Mouse (Mus musculus): ENCODE measurements around the gene Errfi1. TPM values are rescaled to one million over a fixed set of nuclear protein-coding genes. Genes with fewer than 3 reads are reported as not detected.

Errfi1 gene
- total and polyA plus RNA-seq, 2 experiments from 2014 or later, result 7.4 to 33.7 TPM

DNA sequence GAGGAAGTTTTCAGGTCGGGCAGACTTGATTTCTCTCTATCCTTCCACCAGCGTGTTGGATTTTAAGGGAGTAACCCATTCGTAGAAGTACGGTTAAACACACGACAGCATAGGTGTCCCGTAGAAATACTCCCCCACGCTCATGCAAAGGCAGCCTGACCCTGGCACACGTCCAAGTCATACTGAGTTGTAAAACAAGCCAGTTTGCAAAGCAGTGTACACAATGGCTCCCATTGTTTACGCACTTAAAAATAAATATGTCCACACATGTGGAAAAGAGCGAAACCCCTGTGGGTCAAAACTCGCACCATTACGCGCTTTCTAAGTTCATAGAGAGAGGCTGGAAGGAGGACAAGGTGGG is 36.2 kb downstream of the Errfi1 start:
- Histone ChIP-seq H3K4me3 (ENCODE audit: low read depth, low read length) (peak overlapping the region; percentile 7; the same call in 1 of the 2 replicates), H3K27me3 (ENCODE audit: control insufficient read depth, insufficient read depth, low read length) (no peaks in the 10 kb centered on the region), H3K27ac (ENCODE audit: low read depth) (no peak overlapping the region), H3K4me2 (ENCODE audit: low read depth, low read length) (peak overlapping the region; percentile 48), H3K4me1 (ENCODE audit: control insufficient read depth, insufficient read depth) (no peaks in the 10 kb centered on the region), H3K36me3 (replicated peaks; ENCODE audit: control insufficient read depth, insufficient read depth, low read length) (no peaks in the 10 kb centered on the region), H3K9ac (replicated peaks; ENCODE audit: low read depth, low read length) (no peak overlapping the region), H3K9me3 (replicated peaks; ENCODE audit: control insufficient read depth, low read length) (no peaks in the 10 kb centered on the region)
- DNase-seq (ENCODE audit: low spot score) (no peak), ATAC-seq (ENCODE audit: insufficient read depth, low read depth) (no peak)
- TF ChIP-seq EP300 (IDR thresholded peaks at IDR 0.05; ENCODE audit: low read depth) (no peak), CTCF (IDR thresholded peaks at IDR 0.05; ENCODE audit: low read depth) (no peak)
- 46% methylated on average over 13 of the region's 13 CpGs for WGBS

GRCm38 (mm10) chr4:150891308-150891707 is 37.6 kb downstream of the Errfi1 start:
- WGBS, result 51% methylated on average over 5 of the region's 5 CpGs
- H3K9me3 ChIP-seq (replicated peaks; ENCODE audit: control insufficient read depth, low read length), result no peaks in the 10 kb centered on the region
- H3K36me3 ChIP-seq (replicated peaks; ENCODE audit: control insufficient read depth, insufficient read depth, low read length), result peaks cover 6% of the 10 kb centered on the region
- ATAC-seq (ENCODE audit: insufficient read depth, low read depth) (no peak), DNase-seq (ENCODE audit: low spot score) (no peak)
- H3K4me2 ChIP-seq (ENCODE audit: low read depth, low read length), result no peak overlapping the region
- no peak overlapping the region for H3K9ac ChIP-seq (replicated peaks; ENCODE audit: low read depth, low read length)
- no peak overlapping the region for H3K27ac ChIP-seq (ENCODE audit: low read depth)
- no peak for TF ChIP-seq CTCF (IDR thresholded peaks at IDR 0.05; ENCODE audit: low read depth)
- TF ChIP-seq EP300 (IDR thresholded peaks at IDR 0.05; ENCODE audit: low read depth), result no peak
- H3K27me3 ChIP-seq (ENCODE audit: control insufficient read depth, insufficient read depth, low read length), result no peaks in the 10 kb centered on the region
- H3K4me1 ChIP-seq (ENCODE audit: control insufficient read depth, insufficient read depth), result no peaks in the 10 kb centered on the region
- no peak overlapping the region for H3K4me3 ChIP-seq (ENCODE audit: low read depth, low read length)

GRCm38 (mm10) chr4:150894718-150895501 is 41.2 kb downstream of the Errfi1 start:
- 0 out of 2 replicates have a peak, but pooled peaks have one; percentile 13 for ATAC-seq (ENCODE audit: insufficient read depth, low read depth)
- H3K4me1 ChIP-seq (ENCODE audit: control insufficient read depth, insufficient read depth), result no peaks in the 10 kb centered on the region
- no peak overlapping the region for H3K4me3 ChIP-seq (ENCODE audit: low read depth, low read length)
- H3K36me3 ChIP-seq (replicated peaks; ENCODE audit: control insufficient read depth, insufficient read depth, low read length), result peaks cover 37% of the 10 kb centered on the region
- H3K4me2 ChIP-seq (ENCODE audit: low read depth, low read length), result no peak overlapping the region
- no peaks in the 10 kb centered on the region for H3K9me3 ChIP-seq (replicated peaks; ENCODE audit: control insufficient read depth, low read length)
- WGBS, result 61% methylated on average over 8 of the region's 8 CpGs
- no peak overlapping the region for H3K27ac ChIP-seq (ENCODE audit: low read depth)
- no peak overlapping the region for H3K9ac ChIP-seq (replicated peaks; ENCODE audit: low read depth, low read length)
- no peaks in the 10 kb centered on the region for H3K27me3 ChIP-seq (ENCODE audit: control insufficient read depth, insufficient read depth, low read length)
- TF ChIP-seq EP300 (IDR thresholded peaks at IDR 0.05; ENCODE audit: low read depth), result no peak
- TF ChIP-seq CTCF (IDR thresholded peaks at IDR 0.05; ENCODE audit: low read depth), result no peak
- DNase-seq (ENCODE audit: low spot score), result no peak

DNA sequence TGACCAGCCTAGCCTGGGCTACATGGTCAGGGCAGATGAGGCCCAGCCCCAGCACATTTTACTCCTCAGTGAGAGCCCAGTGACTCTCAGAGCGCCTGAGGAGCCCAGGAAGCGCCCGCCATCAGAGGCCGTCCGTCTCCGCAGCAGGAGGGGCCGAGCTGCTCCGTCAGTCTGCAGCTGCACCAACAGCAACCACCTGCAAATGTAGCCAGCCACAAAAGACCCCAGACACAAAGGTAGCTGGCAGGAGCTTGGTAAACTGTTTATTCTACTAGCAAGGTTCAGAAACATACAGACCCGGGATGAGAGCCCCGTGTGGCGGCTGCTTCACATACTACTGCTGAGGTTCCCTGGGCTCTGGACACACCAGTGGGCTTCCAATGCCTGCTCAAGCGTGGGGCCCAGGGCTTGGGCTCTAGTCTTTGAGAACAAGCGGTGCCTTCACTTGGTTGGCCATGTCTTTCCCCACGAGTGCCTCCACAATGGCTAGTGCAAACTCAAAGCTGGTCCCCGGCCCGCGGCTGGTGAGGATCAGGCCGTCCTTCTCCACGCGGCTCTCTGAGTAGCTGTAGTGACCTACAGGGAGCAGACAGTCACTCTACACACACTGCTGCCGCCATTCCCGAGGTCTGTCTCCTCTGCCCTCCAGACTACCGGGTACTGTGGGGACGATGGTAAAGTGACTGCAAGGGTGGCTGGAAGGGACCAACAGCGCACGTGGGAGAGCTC is 43.3 kb downstream of the Errfi1 start:
- ATAC-seq (ENCODE audit: insufficient read depth, low read depth), result no peak
- H3K27ac ChIP-seq (ENCODE audit: low read depth), result peak overlapping the region; percentile 18; the same call in 1 of the 2 replicates
- no peaks in the 10 kb centered on the region for H3K9me3 ChIP-seq (replicated peaks; ENCODE audit: control insufficient read depth, low read length)
- 92% methylated on average over 26 of the region's 26 CpGs for WGBS
- no peaks in the 10 kb centered on the region for H3K27me3 ChIP-seq (ENCODE audit: control insufficient read depth, insufficient read depth, low read length)
- DNase-seq (ENCODE audit: low spot score), result no peak
- H3K4me3 ChIP-seq (ENCODE audit: low read depth, low read length), result no peak overlapping the region
- no peak overlapping the region for H3K4me2 ChIP-seq (ENCODE audit: low read depth, low read length)
- H3K36me3 ChIP-seq (replicated peaks; ENCODE audit: control insufficient read depth, insufficient read depth, low read length), result peaks cover 52% of the 10 kb centered on the region
- no peaks in the 10 kb centered on the region for H3K4me1 ChIP-seq (ENCODE audit: control insufficient read depth, insufficient read depth)
- H3K9ac ChIP-seq (replicated peaks; ENCODE audit: low read depth, low read length), result no peak overlapping the region
- TF ChIP-seq EP300 (IDR thresholded peaks at IDR 0.05; ENCODE audit: low read depth) (no peak), CTCF (IDR thresholded peaks at IDR 0.05; ENCODE audit: low read depth) (no peak)

DNA sequence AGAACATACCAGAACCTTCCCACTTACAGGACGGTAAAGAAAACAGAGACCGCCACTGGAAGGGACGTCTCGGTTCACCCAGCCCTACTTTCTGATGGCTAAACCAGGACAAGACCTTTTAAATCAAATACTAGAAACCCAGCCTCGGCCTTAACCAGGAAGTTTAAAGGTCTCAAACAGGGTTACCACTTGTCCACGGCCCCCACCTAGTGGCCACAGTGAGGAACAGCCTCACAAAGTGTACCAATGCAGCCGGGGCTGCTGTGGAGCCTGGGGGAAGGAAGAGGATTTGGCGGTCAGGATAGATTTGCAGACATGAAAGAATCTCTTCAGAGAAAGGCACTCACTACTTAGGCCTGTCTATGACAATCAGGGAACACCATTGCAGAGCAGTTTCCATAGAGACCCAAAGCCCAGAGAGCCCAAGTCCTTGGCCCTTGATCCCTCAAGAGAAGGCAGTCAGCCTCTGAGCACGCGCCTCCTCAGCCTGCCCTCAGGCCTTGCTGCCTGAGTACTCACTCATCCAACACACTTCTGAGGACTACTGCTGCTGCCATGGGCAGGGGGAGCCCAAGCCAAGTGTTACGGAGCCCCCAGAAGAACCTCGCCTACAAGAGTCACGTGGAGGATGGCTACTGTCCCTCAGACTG is 45.1 kb downstream of the Errfi1 start:
- WGBS, result 63% methylated on average over 13 of the region's 13 CpGs
- no peak for TF ChIP-seq EP300 (IDR thresholded peaks at IDR 0.05; ENCODE audit: low read depth)
- TF ChIP-seq CTCF (IDR thresholded peaks at IDR 0.05; ENCODE audit: low read depth), result peak; percentile 93
- H3K9me3 ChIP-seq (replicated peaks; ENCODE audit: control insufficient read depth, low read length), result no peaks in the 10 kb centered on the region
- H3K9ac ChIP-seq (replicated peaks; ENCODE audit: low read depth, low read length), result no peak overlapping the region
- H3K4me3 ChIP-seq (ENCODE audit: low read depth, low read length), result no peak overlapping the region
- no peaks in the 10 kb centered on the region for H3K4me1 ChIP-seq (ENCODE audit: control insufficient read depth, insufficient read depth)
- ATAC-seq (ENCODE audit: insufficient read depth, low read depth) (0 out of 2 replicates have a peak, but pooled peaks have one; percentile 45), DNase-seq (ENCODE audit: low spot score) (peak; percentile 76)
- H3K27me3 ChIP-seq (ENCODE audit: control insufficient read depth, insufficient read depth, low read length), result no peaks in the 10 kb centered on the region
- no peak overlapping the region for H3K4me2 ChIP-seq (ENCODE audit: low read depth, low read length)
- H3K36me3 ChIP-seq (replicated peaks; ENCODE audit: control insufficient read depth, insufficient read depth, low read length), result peaks cover 67% of the 10 kb centered on the region
- H3K27ac ChIP-seq (ENCODE audit: low read depth), result no peak overlapping the region
